Mouse (Mus musculus): Measurements from ENCODE around the gene Sept4. TPM values are rescaled to one million over a fixed set of nuclear protein-coding genes. Genes with fewer than 3 reads are reported as not detected.

Sept4 gene
- total and polyA plus RNA-seq, 3 experiments, result 1.5 to 2.4 TPM; not detected in 1

- Histone ChIP-seq H3K27ac (ENCODE audit: control insufficient read depth, low read depth, low read length) (no peak within 1 kb of the TSS), H3K36me3 (ENCODE audit: control insufficient read depth in 1 of 2, insufficient read depth in 2 of 2, low read length in 2 of 2) (peaks cover 3 to 6% of the 10 kb centered on the region in 2 experiments; a peak in 2 of 4 replicates), H3K4me1 (ENCODE audit: control insufficient read depth in 1 of 2, insufficient read depth in 2 of 2, low read length in 2 of 2) (no peaks in the 10 kb centered on the region; a peak in 1 of 4 replicates), H3K9ac (ENCODE audit: control insufficient read depth, low read depth, low read length, poor library complexity, severe bottlenecking) (no peak within 1 kb of the TSS), H3K27me3 (ENCODE audit: control insufficient read depth in 1 of 2, insufficient read depth in 2 of 2, low read length in 2 of 2) (no peaks in the 10 kb centered on the region), H3K79me2 (ENCODE audit: control insufficient read depth, insufficient read depth, low read length, poor library complexity) (no peaks in the 10 kb centered on the region), H3K9me3 (replicated peaks; ENCODE audit: insufficient read depth, low read length) (no peaks in the 10 kb centered on the region), H3K4me3 (ENCODE audit: control insufficient read depth in 1 of 2, insufficient read depth in 1 of 2, low read depth in 2 of 2, low read length in 2 of 2) (no peak within 1 kb of the TSS)
- DNase-seq (ENCODE audit: low read depth, low spot score), result no peak
- TF ChIP-seq ZKSCAN1 (IDR thresholded peaks at IDR 0.05; ENCODE audit: low read depth, low read length), result no peak
- no peak for TF ChIP-seq NELFE (IDR thresholded peaks at IDR 0.05; ENCODE audit: low read depth, low read length)
- no peak for TF ChIP-seq GATA1 (IDR thresholded peaks at IDR 0.05; ENCODE audit: low read depth, low read length)
These were observed 48.2 kb downstream of the Sept4 start, which contains the start of gene Hsf5 for GRCm38 (mm10) chr11:87616790-87617474. TSS of gene Hsf5 (plus strand) at chr11:87617164.

GRCm38 (mm10) chr11:87617606-87618005 is 48.9 kb downstream of the Sept4 start:
- no peak overlapping the region for H3K27ac ChIP-seq (ENCODE audit: control insufficient read depth, low read depth, low read length)

GRCm38 (mm10) chr11:87623160-87623559 is 54.5 kb downstream of the Sept4 start:
- Histone ChIP-seq H3K27me3 (ENCODE audit: control insufficient read depth in 1 of 2, insufficient read depth in 2 of 2, low read length in 2 of 2) (no peaks in the 10 kb centered on the region), H3K36me3 (ENCODE audit: control insufficient read depth in 1 of 2, insufficient read depth in 2 of 2, low read length in 2 of 2) (0 out of 4 replicates have a peak, but pooled peaks cover 0 to 3% of the 10 kb centered on the region in 2 experiments)
- DNase-seq (ENCODE audit: low read depth, low spot score), result peak; percentile 34

More at GRCm38 (mm10) chr11:87617606-87618005, 48.9 kb downstream of the Sept4 start:
- Histone ChIP-seq H3K36me3 (ENCODE audit: control insufficient read depth in 1 of 2, insufficient read depth in 2 of 2, low read length in 2 of 2) (peaks cover 3 to 6% of the 10 kb centered on the region in 2 experiments; a peak in 2 of 4 replicates), H3K79me2 (ENCODE audit: control insufficient read depth, insufficient read depth, low read length, poor library complexity) (no peaks in the 10 kb centered on the region), H3K27me3 (ENCODE audit: control insufficient read depth in 1 of 2, insufficient read depth in 2 of 2, low read length in 2 of 2) (no peaks in the 10 kb centered on the region), H3K4me1 (ENCODE audit: control insufficient read depth in 1 of 2, insufficient read depth in 2 of 2, low read length in 2 of 2) (no peaks in the 10 kb centered on the region; a peak in 1 of 4 replicates), H3K4me3 (ENCODE audit: control insufficient read depth in 1 of 2, insufficient read depth in 1 of 2, low read depth in 2 of 2, low read length in 2 of 2) (no peak overlapping the region), H3K9me3 (replicated peaks; ENCODE audit: insufficient read depth, low read length) (no peaks in the 10 kb centered on the region), H3K9ac (ENCODE audit: control insufficient read depth, low read depth, low read length, poor library complexity, severe bottlenecking) (no peak overlapping the region)
- no peak for DNase-seq (ENCODE audit: low read depth, low spot score)
- no peak for TF ChIP-seq NELFE (IDR thresholded peaks at IDR 0.05; ENCODE audit: low read depth, low read length)
- no peak for TF ChIP-seq BHLHE40 (IDR thresholded peaks at IDR 0.05; ENCODE audit: borderline replicate concordance, low read depth, low read length)
- no peak for TF ChIP-seq POLR2AphosphoS2 (IDR thresholded peaks at IDR 0.05; ENCODE audit: low read length)
- TF ChIP-seq MAX (IDR thresholded peaks at IDR 0.05; ENCODE audit: low read length), result no peak
- no peak for TF ChIP-seq RAD21 (IDR thresholded peaks at IDR 0.05; ENCODE audit: low read depth, low read length)
- no peak for TF ChIP-seq MYC (IDR thresholded peaks at IDR 0.05; ENCODE audit: low read depth, low read length)
- TF ChIP-seq SIN3A (IDR thresholded peaks at IDR 0.05; ENCODE audit: low read length), result no peak
- no peak for TF ChIP-seq ZC3H11A (IDR thresholded peaks at IDR 0.05; ENCODE audit: low read depth, low read length)
- TF ChIP-seq TCF12 (IDR thresholded peaks at IDR 0.05; ENCODE audit: low read depth, low read length), result no peak
- no peak for TF ChIP-seq USF1 (IDR thresholded peaks at IDR 0.05; ENCODE audit: low read depth, low read length)
- no peak for TF ChIP-seq JUND (IDR thresholded peaks at IDR 0.05; ENCODE audit: low read depth, low read length)
- TF ChIP-seq NRF1 (IDR thresholded peaks at IDR 0.05; ENCODE audit: insufficient read depth, low read depth, low read length, poor library complexity, severe bottlenecking), result no peak
- no peak for TF ChIP-seq E2F4 (IDR thresholded peaks at IDR 0.05; ENCODE audit: borderline replicate concordance, low read depth, low read length)

More at GRCm38 (mm10) chr11:87623160-87623559, 54.5 kb downstream of the Sept4 start:
- H3K27ac ChIP-seq (ENCODE audit: control insufficient read depth, low read depth, low read length), result no peak overlapping the region
- TF ChIP-seq USF1 (IDR thresholded peaks at IDR 0.05; ENCODE audit: low read depth, low read length), result no peak
- TF ChIP-seq SIN3A (IDR thresholded peaks at IDR 0.05; ENCODE audit: low read length), result no peak
- TF ChIP-seq SMC3 (IDR thresholded peaks at IDR 0.05; ENCODE audit: low read depth, low read length), result no peak
- no peak for TF ChIP-seq NRF1 (IDR thresholded peaks at IDR 0.05; ENCODE audit: insufficient read depth, low read depth, low read length, poor library complexity, severe bottlenecking)
- no peak for TF ChIP-seq MAZ (IDR thresholded peaks at IDR 0.05; ENCODE audit: low read depth, low read length)
- TF ChIP-seq ZNF384 (IDR thresholded peaks at IDR 0.05; ENCODE audit: low read depth, low read length), result no peak
- TF ChIP-seq E2F4 (IDR thresholded peaks at IDR 0.05; ENCODE audit: borderline replicate concordance, low read depth, low read length), result no peak
- TF ChIP-seq HCFC1 (IDR thresholded peaks at IDR 0.05; ENCODE audit: low read depth, low read length), result no peak
- no peak for TF ChIP-seq JUND (IDR thresholded peaks at IDR 0.05; ENCODE audit: low read depth, low read length)
- TF ChIP-seq MYB (IDR thresholded peaks at IDR 0.05; ENCODE audit: low read depth, low read length), result no peak
- no peak for TF ChIP-seq CTCF (IDR thresholded peaks at IDR 0.05 in 2 of 3, conservative IDR thresholded peaks at IDR 0.05 in 1 of 3; ENCODE audit: control insufficient read depth in 1 of 3, insufficient read depth in 1 of 3, low read depth in 2 of 3, low read length in 3 of 3, poor library complexity in 1 of 3, severe bottlenecking in 1 of 3)
- no peaks in the 10 kb centered on the region for H3K79me2 ChIP-seq (ENCODE audit: control insufficient read depth, insufficient read depth, low read length, poor library complexity)
- H3K4me1 ChIP-seq (ENCODE audit: control insufficient read depth in 1 of 2, insufficient read depth in 2 of 2, low read length in 2 of 2), result no peaks in the 10 kb centered on the region; a peak in 1 of 4 replicates
- H3K9ac ChIP-seq (ENCODE audit: control insufficient read depth, low read depth, low read length, poor library complexity, severe bottlenecking), result no peak overlapping the region
- H3K4me3 ChIP-seq (ENCODE audit: control insufficient read depth in 1 of 2, insufficient read depth in 1 of 2, low read depth in 2 of 2, low read length in 2 of 2), result no peak overlapping the region
- H3K9me3 ChIP-seq (replicated peaks; ENCODE audit: insufficient read depth, low read length), result no peaks in the 10 kb centered on the region

All from MEL (cell line).